Mouse (Mus musculus): ENCODE data around the gene Creld1. TPM values are rescaled to one million over a fixed set of nuclear protein-coding genes. Genes with fewer than 3 reads are reported as not detected.

Creld1 gene
- polyA plus RNA-seq, 1 experiment: 6.6 TPM

DNA sequence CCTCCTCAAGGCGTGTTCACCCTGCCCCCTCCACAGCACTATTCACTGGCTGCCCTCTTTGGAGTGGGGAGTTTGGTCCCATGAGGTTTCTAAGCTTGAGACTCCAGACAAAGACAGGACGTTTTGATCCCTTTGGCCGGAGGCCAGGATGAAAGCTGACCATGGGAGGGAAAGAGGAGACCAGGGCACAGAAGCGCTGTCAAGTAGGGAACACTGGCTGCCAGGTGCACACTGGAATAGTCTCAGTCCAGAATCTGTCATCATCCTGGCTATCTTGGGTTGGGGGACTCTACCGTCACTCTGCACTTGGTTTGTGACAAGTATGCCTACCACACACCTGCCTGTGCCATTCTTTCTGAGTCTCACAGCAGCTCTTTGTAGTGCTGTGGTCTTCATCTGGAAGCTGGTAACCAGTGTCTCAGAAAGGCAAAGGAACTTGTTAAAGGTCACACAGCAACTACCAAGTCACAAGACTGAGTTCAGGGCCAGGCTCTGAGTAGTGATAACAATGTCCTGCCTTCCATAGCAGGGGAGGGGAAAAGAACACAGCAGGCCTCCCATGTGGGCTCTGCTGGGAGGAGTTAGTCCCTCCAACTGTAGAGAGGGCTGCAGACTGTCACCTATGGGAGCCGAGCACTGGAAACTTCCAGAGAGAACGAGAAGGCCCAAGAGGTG is 25.3 kb downstream of the Creld1 start:
- Histone ChIP-seq H3K4me3 (ENCODE audit: low read depth, low read length) (no peak overlapping the region), H3K4me1 (ENCODE audit: control insufficient read depth, insufficient read depth, insufficient read length, low read length) (no peaks in the 10 kb centered on the region), H3K27me3 (ENCODE audit: control insufficient read depth, insufficient read depth, low read length) (no peaks in the 10 kb centered on the region), H3K36me3 (ENCODE audit: control insufficient read depth, insufficient read depth, low read length) (no peaks in the 10 kb centered on the region), H3K27ac (ENCODE audit: insufficient read depth, low read depth, low read length) (no peak overlapping the region)
- 65% methylated on average over 7 of the region's 7 CpGs for WGBS
- no peak for TF ChIP-seq CTCF (IDR thresholded peaks at IDR 0.05; ENCODE audit: extremely low read depth, insufficient read length, insufficient replicate concordance, low read depth, low read length)
- no peak for TF ChIP-seq POLR2A (IDR thresholded peaks at IDR 0.05; ENCODE audit: low read depth, low read length)

DNA sequence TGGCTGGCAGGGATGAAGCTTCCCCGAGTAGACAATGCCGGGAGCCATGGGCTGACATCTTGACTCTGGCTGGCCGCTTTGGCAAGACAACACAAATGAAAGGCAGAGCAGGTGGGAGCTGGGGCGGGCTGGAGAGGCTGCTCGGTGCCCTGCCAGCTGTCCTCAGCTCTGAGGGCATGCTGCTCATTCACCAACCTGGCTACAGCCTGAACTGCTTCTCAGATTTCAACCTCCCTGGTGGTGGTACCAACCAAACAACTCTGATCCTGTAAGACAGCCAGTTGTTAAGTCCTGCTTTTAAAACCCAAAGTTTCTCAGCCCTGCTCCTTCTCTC is 25.8 kb downstream of the Creld1 start:
- WGBS: 43% methylated on average over 5 of the region's 5 CpGs
- Histone ChIP-seq H3K27ac (ENCODE audit: insufficient read depth, low read depth, low read length) (no peak overlapping the region; the same call in 1 of the 2 replicates), H3K36me3 (ENCODE audit: control insufficient read depth, insufficient read depth, low read length) (peaks cover 3% of the 10 kb centered on the region; the same call in 1 of the 2 replicates), H3K4me1 (ENCODE audit: control insufficient read depth, insufficient read depth, insufficient read length, low read length) (no peaks in the 10 kb centered on the region), H3K27me3 (ENCODE audit: control insufficient read depth, insufficient read depth, low read length) (no peaks in the 10 kb centered on the region), H3K4me3 (ENCODE audit: low read depth, low read length) (no peak overlapping the region)
- TF ChIP-seq CTCF (IDR thresholded peaks at IDR 0.05; ENCODE audit: extremely low read depth, insufficient read length, insufficient replicate concordance, low read depth, low read length) (no peak), POLR2A (IDR thresholded peaks at IDR 0.05; ENCODE audit: low read depth, low read length) (no peak)

DNA sequence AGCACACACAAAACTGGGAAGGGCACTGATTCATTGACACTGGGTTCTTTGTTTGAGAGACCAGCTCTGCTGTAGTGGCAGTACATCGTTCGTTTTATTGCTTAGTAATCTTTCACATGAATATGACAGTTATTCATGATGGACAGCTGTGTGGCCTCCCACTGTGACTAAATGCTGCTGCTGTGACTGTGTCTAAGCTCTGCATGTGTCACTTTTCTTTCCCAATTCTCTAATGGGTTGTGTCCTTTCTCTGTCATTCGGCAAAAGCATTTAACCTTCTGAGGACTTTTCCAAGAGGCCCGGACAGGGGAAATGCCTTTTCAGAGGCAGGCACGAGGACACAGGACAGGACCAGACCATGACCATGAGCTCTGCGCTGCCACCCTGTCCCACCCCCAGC is 30.8 kb downstream of the Creld1 start:
- no peaks in the 10 kb centered on the region for H3K4me1 ChIP-seq (ENCODE audit: control insufficient read depth, insufficient read depth, insufficient read length, low read length)
- H3K36me3 ChIP-seq (ENCODE audit: control insufficient read depth, insufficient read depth, low read length): peaks cover 44% of the 10 kb centered on the region
- no peaks in the 10 kb centered on the region for H3K27me3 ChIP-seq (ENCODE audit: control insufficient read depth, insufficient read depth, low read length)
- no peak for TF ChIP-seq CTCF (IDR thresholded peaks at IDR 0.05; ENCODE audit: extremely low read depth, insufficient read length, insufficient replicate concordance, low read depth, low read length)
- no peak for TF ChIP-seq POLR2A (IDR thresholded peaks at IDR 0.05; ENCODE audit: low read depth, low read length)
- H3K27ac ChIP-seq (ENCODE audit: insufficient read depth, low read depth, low read length): no peak overlapping the region
- WGBS: 67% methylated on average over 6 of the region's 6 CpGs
- H3K4me3 ChIP-seq (ENCODE audit: low read depth, low read length): no peak overlapping the region

DNA sequence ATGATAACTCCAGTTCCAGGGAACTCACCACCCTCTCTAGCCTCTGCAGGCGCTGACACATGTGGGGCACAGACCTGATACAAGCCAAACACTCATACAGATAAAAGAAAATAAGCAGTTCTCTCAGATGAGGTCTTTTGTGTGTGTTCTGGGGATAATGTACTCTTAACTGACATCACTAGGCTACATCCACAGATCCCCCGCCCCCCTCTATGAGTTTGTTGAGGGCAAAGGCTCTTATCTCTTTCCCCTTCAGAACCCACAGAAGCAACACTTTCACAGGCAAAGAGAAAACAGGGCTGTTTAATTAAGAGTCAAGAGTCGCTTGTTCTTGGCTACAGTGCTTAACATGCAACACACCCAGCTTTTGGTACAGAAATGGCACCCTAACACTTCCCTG is 31.5 kb downstream of the Creld1 start:
- H3K4me1 ChIP-seq (ENCODE audit: control insufficient read depth, insufficient read depth, insufficient read length, low read length): no peaks in the 10 kb centered on the region
- no peaks in the 10 kb centered on the region for H3K27me3 ChIP-seq (ENCODE audit: control insufficient read depth, insufficient read depth, low read length)
- no peak overlapping the region for H3K4me3 ChIP-seq (ENCODE audit: low read depth, low read length)
- no peak for TF ChIP-seq POLR2A (IDR thresholded peaks at IDR 0.05; ENCODE audit: low read depth, low read length)
- TF ChIP-seq CTCF (IDR thresholded peaks at IDR 0.05; ENCODE audit: extremely low read depth, insufficient read length, insufficient replicate concordance, low read depth, low read length): no peak
- 98% methylated on average over 3 of the region's 3 CpGs for WGBS
- H3K27ac ChIP-seq (ENCODE audit: insufficient read depth, low read depth, low read length): no peak overlapping the region
- peaks cover 50% of the 10 kb centered on the region for H3K36me3 ChIP-seq (ENCODE audit: control insufficient read depth, insufficient read depth, low read length)

DNA sequence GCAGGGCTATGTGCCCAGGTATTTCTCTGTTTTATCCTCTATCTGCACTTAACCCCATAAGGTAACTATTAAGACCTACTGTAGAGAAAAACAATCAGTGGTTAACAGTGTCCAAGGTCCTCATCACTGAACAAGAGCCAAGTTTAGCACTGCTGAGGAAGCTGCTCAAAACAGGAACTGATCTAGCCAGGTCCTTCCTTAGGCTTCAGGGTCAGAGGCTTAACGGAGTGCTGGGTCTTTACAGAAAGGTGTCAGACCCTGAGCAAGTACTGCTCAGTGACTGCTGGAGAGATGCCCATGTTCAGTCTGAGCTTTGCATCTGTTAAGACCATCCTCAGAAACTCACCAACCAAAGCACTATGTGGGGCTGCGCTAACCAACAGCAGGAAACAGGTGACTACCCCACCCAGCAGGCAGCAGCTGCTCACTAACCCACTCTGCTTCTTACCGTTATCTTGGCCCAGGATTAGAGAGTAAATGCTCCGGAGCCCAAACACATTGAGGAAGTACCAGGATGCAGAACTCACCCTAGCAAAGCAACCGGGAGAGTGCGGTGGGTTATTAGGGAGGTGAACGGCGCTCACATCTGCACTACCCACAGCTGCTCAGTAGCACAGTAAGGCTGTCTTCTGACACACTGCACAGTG is 34.5 kb downstream of the Creld1 start:
- H3K27me3 ChIP-seq (ENCODE audit: control insufficient read depth, insufficient read depth, low read length): no peaks in the 10 kb centered on the region
- H3K27ac ChIP-seq (ENCODE audit: insufficient read depth, low read depth, low read length): no peak overlapping the region
- WGBS: 73% methylated on average over 8 of the region's 8 CpGs
- peaks cover 74% of the 10 kb centered on the region for H3K36me3 ChIP-seq (ENCODE audit: control insufficient read depth, insufficient read depth, low read length)
- H3K4me3 ChIP-seq (ENCODE audit: low read depth, low read length): no peak overlapping the region
- no peaks in the 10 kb centered on the region for H3K4me1 ChIP-seq (ENCODE audit: control insufficient read depth, insufficient read depth, insufficient read length, low read length)
- TF ChIP-seq CTCF (IDR thresholded peaks at IDR 0.05; ENCODE audit: extremely low read depth, insufficient read length, insufficient replicate concordance, low read depth, low read length) (no peak), POLR2A (IDR thresholded peaks at IDR 0.05; ENCODE audit: low read depth, low read length) (no peak)

DNA sequence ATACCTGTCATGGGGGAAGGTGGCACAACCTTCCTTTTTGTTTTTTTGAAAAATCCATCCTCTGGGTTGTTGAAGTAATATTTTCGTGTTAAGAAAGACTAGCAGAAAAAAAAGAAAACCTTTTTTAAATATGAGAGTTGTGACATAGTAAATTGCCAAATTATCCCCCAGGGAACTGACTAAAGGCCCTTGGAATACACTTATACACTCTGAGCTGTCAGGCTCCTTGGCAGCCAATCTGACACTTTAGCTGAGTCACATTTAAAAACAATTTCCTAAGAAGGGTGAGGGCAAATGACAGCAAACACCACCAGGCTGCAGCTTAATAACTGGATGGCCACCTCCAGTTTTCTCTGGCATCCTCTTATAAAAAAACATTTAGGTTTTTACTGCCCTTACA is 39.2 kb downstream of the Creld1 start:
- no peaks in the 10 kb centered on the region for H3K27me3 ChIP-seq (ENCODE audit: control insufficient read depth, insufficient read depth, low read length)
- no peak overlapping the region for H3K4me3 ChIP-seq (ENCODE audit: low read depth, low read length)
- H3K27ac ChIP-seq (ENCODE audit: insufficient read depth, low read depth, low read length): no peak overlapping the region
- TF ChIP-seq CTCF (IDR thresholded peaks at IDR 0.05; ENCODE audit: extremely low read depth, insufficient read length, insufficient replicate concordance, low read depth, low read length): no peak
- no peak for TF ChIP-seq POLR2A (IDR thresholded peaks at IDR 0.05; ENCODE audit: low read depth, low read length)
- peaks cover 52% of the 10 kb centered on the region for H3K36me3 ChIP-seq (ENCODE audit: control insufficient read depth, insufficient read depth, low read length)
- H3K4me1 ChIP-seq (ENCODE audit: control insufficient read depth, insufficient read depth, insufficient read length, low read length): no peaks in the 10 kb centered on the region
- 78% methylated on average over 1 of the region's 1 CpGs for WGBS

DNA sequence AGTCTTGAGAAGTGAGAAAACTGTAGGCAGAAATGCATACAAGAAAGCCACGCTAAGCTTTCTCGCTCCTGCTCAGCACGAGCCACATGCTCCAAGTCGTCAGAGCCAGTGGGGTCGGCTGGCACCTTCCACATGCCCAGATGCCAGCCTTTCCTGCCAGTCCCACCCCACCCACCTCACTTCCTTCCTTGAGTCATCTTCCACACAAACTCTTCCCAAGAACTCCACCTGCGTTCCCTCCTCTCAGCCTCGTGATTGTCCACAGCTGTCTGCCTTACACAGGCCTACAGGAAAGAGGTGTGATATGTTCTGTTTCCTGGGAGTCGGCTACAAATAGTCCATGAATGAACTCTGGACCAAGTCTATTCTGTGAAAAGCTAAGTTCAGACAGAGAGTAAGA is 40.3 kb downstream of the Creld1 start:
- Histone ChIP-seq H3K4me3 (ENCODE audit: low read depth, low read length) (no peak overlapping the region), H3K4me1 (ENCODE audit: control insufficient read depth, insufficient read depth, insufficient read length, low read length) (no peaks in the 10 kb centered on the region), H3K36me3 (ENCODE audit: control insufficient read depth, insufficient read depth, low read length) (peaks cover 43% of the 10 kb centered on the region), H3K27ac (ENCODE audit: insufficient read depth, low read depth, low read length) (no peak overlapping the region), H3K27me3 (ENCODE audit: control insufficient read depth, insufficient read depth, low read length) (no peaks in the 10 kb centered on the region)
- TF ChIP-seq POLR2A (IDR thresholded peaks at IDR 0.05; ENCODE audit: low read depth, low read length) (no peak), CTCF (IDR thresholded peaks at IDR 0.05; ENCODE audit: extremely low read depth, insufficient read length, insufficient replicate concordance, low read depth, low read length) (no peak)
- WGBS: 63% methylated on average over 8 of the region's 8 CpGs

All from small intestine, adult 2 months (tissue).